12 mouse cellular contexts compared by ENCODE assay signal in the genomic region with DNA sequence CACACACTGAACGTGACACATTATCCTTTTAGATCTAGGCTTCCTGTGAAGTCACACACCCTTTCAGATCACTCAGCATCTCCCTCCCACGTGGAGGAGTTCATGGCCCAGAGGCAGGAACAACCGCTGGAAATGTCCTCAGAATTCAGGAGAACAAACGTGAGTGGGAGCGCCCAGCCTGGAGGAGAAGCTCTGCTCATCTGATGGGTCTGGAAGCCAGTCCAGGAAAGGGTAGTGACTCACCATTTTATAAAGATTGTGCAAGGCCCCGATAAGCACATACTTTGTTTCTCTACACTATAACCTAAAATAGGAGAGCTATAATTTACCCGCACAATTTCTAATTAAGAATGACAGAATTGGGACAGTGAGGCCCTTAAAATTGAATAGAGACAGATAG. TPM values are rescaled to one million over a fixed set of nuclear protein-coding genes. Genes with fewer than 3 reads are reported as not detected.
DNase-seq lines count a peak whose midpoint lies in the region; ATAC-seq and TF ChIP-seq lines count a peak whose summit lies in the region.
"Had no signal": no experiment of that assay in that cellular context is flagged by ENCODE, and none has a peak within 500 bp of the region (broad histone marks: within the 10 kb centered on the region; RNA-seq: fewer than 3 reads in every experiment).

No protein-coding gene starts in this region.

- no peaks in the 10 kb centered on the region for H3K36me3 ChIP-seq in heart, postnatal 0 days (replicated peaks; ENCODE audit: control insufficient read depth, insufficient read depth, low read length)

- H3K27me3 ChIP-seq in heart, postnatal 0 days (ENCODE audit: control insufficient read depth, insufficient read depth, low read length) = no peaks in the 10 kb centered on the region

- intact Hi-C loops in left cerebral cortex, adult 2 months (cut with DNase I) = no loop called here
- intact Hi-C loops in left cerebral cortex, postnatal 10 days (cut with DNase I) = no loop called here

- no peak overlapping the region for H3K4me2 ChIP-seq in heart, postnatal 0 days (ENCODE audit: low read depth, low read length)

- DNase-seq in left cerebral cortex, adult 2 months (ENCODE audit: extremely low spot score in 1 of 2, low spot score in 2 of 2) = peak; percentile 21 to 24
- no peak for DNase-seq in left cerebral cortex, postnatal 10 days (ENCODE audit: extremely low spot score in 1 of 2, low spot score in 2 of 2)
- peak; percentile 72 for DNase-seq in 3T3-L1 (ENCODE audit: low read depth, low spot score)
- DNase-seq in NIH3T3 (ENCODE audit: low read depth) = peak; percentile 78
- peak; percentile 52 for DNase-seq in heart, postnatal 0 days (ENCODE audit: low spot score)
- no peak for DNase-seq in kidney, adult 11 months
- no peak for DNase-seq in cerebellum, postnatal 10 days
- DNase-seq: liver, postnatal 0 days; right cerebral cortex, postnatal 25 days had no signal

- 30% methylated on average over 7 of the region's 7 CpGs for WGBS in heart, postnatal 0 days

- no peak overlapping the region for H3K9ac ChIP-seq in heart, postnatal 0 days (replicated peaks; ENCODE audit: low read depth, low read length)
- H3K9ac ChIP-seq: liver, postnatal 0 days had no signal

- TF ChIP-seq CTCF in left cerebral cortex, adult 2 months (IDR thresholded peaks at IDR 0.05) = no peak
- TF ChIP-seq CTCF in heart, postnatal 0 days (IDR thresholded peaks at IDR 0.05; ENCODE audit: low read depth) = no peak

- no peaks in the 10 kb centered on the region for H3K9me3 ChIP-seq in heart, postnatal 0 days (replicated peaks; ENCODE audit: control insufficient read depth, low read length)

- peaks cover 25% of the 10 kb centered on the region for H3K4me1 ChIP-seq in heart, postnatal 0 days (ENCODE audit: control insufficient read depth, insufficient read depth)

- no peak overlapping the region for H3K4me3 ChIP-seq in left cerebral cortex, adult 2 months
- no peak overlapping the region for H3K4me3 ChIP-seq in heart, postnatal 0 days (ENCODE audit: low read depth, low read length)

- ATAC-seq in heart, postnatal 0 days (ENCODE audit: insufficient read depth, low read depth) = no peak
- ATAC-seq: hindbrain, embryonic 16.5 days; liver, postnatal 0 days had no signal

- TF ChIP-seq EP300 in heart, postnatal 0 days (IDR thresholded peaks at IDR 0.05; ENCODE audit: low read depth) = no peak

- H3K27ac ChIP-seq in left cerebral cortex, adult 2 months = no peak overlapping the region
- H3K27ac ChIP-seq in heart, postnatal 0 days (ENCODE audit: low read depth) = peak overlapping the region; percentile 41

RNA-seq across cellular contexts. Expression of gene Nckap5, which starts 24.1 kb away (rescaled TPM):
- 1 to 10 TPM; 5.6 to 9.9 TPM for total RNA-seq in left cerebral cortex, adult 2 months (2021)
- 1 to 10 TPM; 8.1 to 9.4 TPM for total RNA-seq in left cerebral cortex, postnatal 10 days (2021)
- 4.9 and 14.5 TPM in 2 replicates for total RNA-seq in heart, postnatal 0 days (2014; rRNA removed; ENCODE audit: low replicate concordance)
- 4.5 and 4.6 TPM in 2 replicates for polyA plus RNA-seq in heart, postnatal 0 days (2015; fragmentation: Nextera tagmentation; extraction: Ambion mirVana)
- total RNA-seq: MEL; monocyte, adult 5-6 weeks had no signal

Comparison
In these comparisons a context has a peak if more than half of its experiments do, and no peak if none do; other contexts are left out.
1. DNase-seq: peak in left cerebral cortex, adult 2 months (2 of 2), 3T3-L1 (single experiment), NIH3T3 (single experiment) and heart, postnatal 0 days (single experiment); none in left cerebral cortex, postnatal 10 days (0 of 2), kidney, adult 11 months (single experiment) and cerebellum, postnatal 10 days (0 of 2).